Mouse (Mus musculus) T-helper 2 cell (primary cell): ENCODE measurements around the gene Atp6v1e1.
"Not testable (repeated sequence)": the region's sequence is repeated elsewhere in the genome, so short reads cannot be mapped to it uniquely, and the experiment has no call there.

ENCODE experiments used
- in situ Hi-C: fragments of 300-600 bp; cut with MboI, MseI; formaldehyde crosslinking; loops from one replicate; pipeline ENCODE4 v1.15.1; 2025; ENCODE audit warnings: high pct_unique_total_duplicates

The Atp6v1e1 gene

GRCm38 (mm10) chr6:120822307-120822928 lies at the start of gene Atp6v1e1:
Atp6v1e1 (minus strand) TSS chr6:120822793.
- in situ Hi-C loops: no loop called here

- in situ Hi-C loops: no loop called here
These were observed 48.7 kb upstream of the Atp6v1e1 start for GRCm38 (mm10) chr6:120871286-120871685.

DNA sequence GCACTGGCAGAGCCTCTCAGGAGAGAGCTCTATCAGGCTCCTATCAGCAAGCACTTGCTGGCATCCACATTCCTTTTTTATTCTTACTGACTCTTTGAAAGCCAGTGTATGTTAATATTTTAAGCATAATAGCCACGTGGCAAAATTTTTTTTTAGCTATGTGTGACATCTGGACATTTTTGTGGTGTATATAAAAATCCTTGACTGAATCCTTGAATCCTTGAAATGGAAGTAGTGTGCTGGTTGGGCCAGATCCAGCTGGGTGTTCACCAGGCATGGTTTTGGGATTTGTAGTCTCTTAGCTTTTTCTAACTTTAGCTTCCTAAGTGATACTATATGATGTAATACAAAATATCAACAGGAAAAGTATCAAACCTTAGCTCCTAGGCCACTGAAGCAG lies 46.2 kb upstream of the Atp6v1e1 start:
- in situ Hi-C loops: no loop called here

- in situ Hi-C loops: no loop called here
These were observed 43.6 kb upstream of the Atp6v1e1 start for GRCm38 (mm10) chr6:120866051-120866814.

- in situ Hi-C loops: no loop called here
These were observed 37.5 kb upstream of the Atp6v1e1 start for GRCm38 (mm10) chr6:120860079-120860478.

GRCm38 (mm10) chr6:120858217-120858711 lies 35.7 kb upstream of the Atp6v1e1 start:
- in situ Hi-C loops: no loop called here

GRCm38 (mm10) chr6:120854413-120854812 lies 31.8 kb upstream of the Atp6v1e1 start:
- in situ Hi-C loops: no loop called here

- in situ Hi-C loops: not testable (repeated sequence)
These were observed 28.1 kb upstream of the Atp6v1e1 start for GRCm38 (mm10) chr6:120850720-120851119.

DNA sequence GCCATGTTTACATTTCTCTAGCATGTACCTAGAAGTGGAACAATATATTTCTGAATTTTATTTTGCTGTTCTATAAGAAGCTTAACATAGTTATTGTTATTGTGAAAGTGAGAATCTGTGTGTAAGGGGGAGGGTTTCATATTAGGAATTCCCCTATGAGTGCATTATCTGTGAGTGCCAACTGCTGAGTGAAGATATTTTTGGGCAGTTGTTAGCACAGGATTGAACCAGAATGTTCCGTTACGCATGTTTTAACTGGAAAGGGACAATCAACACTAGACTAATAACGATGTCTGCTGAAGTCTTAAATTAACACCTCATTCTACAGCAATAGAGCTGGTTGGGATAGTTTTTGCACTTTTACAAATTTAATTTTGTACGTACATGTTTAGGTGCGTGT lies 19.2 kb upstream of the Atp6v1e1 start:
- in situ Hi-C loops: no loop called here

- in situ Hi-C loops: no loop called here
These were observed 17.7 kb upstream of the Atp6v1e1 start for GRCm38 (mm10) chr6:120840258-120840657.

DNA sequence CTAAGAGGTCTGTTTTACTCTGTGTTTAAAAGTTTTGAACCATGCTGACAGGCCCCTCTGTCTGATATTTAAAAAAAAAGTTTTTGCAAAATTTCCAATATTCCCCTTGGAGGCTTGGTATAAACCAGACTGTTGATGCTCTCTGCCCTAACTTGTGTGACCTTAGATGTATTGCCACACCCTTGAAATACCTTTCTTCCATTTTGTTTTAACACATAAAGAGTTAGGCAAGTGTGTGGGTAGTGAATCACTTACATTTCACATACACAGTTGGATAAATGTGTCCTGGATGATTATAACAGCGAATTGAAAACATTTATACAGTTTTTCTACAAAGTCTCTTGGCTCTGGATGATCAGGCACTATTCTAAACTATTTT lies 14.5 kb upstream of the Atp6v1e1 start:
- in situ Hi-C loops: loop anchor here (5.0 kb wide), 1 partner anchor 480 kb away; no protein-coding TSS in a partner anchor

DNA sequence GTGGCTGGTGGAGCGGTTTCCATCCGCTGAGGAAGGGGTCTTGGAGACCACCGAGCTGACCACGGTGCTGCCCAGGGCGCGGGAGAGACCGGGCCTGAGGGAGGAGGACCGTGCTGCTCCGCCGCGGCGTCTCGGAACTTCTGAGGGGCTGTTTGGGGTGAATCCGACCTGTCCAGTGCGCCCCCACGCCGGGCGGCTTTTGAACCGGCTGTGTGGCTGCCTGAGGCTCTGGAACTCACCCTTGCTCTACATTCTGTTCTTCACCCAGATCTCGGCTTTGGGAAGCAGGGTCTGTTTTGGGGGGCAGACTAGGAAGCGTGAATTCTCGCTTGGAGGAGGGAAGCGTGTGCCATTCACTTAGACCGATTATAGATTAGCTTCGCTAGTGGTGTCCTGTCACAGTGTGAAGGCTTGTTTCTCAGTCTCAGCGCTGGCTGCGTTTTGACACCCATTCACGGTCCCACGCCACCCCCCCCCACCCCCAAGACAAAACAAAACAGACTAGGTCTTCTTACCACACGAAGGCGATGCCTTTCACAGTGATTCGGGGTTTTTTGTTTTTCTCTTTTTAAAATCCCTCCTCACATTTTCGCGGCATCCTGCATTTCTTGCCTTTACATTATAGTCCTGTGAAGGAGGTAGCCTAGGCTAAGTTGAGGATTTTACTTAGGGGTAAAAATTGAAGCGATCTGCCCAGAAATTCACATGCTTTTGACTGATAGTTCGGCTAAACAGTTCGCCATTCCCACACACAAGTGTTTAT lies 14.0 kb upstream of the Atp6v1e1 start:
- in situ Hi-C loops: loop anchor here (5.0 kb wide), 1 partner anchor 479 kb away; no protein-coding TSS in a partner anchor

- in situ Hi-C loops: loop anchor here (5.0 kb wide), 1 partner anchor 478 kb away; no protein-coding TSS in a partner anchor
These were observed 13.1 kb upstream of the Atp6v1e1 start, which contains the start of gene Bcl2l13 for GRCm38 (mm10) chr6:120835474-120836374. Bcl2l13 (plus strand) TSS chr6:120836212.

DNA sequence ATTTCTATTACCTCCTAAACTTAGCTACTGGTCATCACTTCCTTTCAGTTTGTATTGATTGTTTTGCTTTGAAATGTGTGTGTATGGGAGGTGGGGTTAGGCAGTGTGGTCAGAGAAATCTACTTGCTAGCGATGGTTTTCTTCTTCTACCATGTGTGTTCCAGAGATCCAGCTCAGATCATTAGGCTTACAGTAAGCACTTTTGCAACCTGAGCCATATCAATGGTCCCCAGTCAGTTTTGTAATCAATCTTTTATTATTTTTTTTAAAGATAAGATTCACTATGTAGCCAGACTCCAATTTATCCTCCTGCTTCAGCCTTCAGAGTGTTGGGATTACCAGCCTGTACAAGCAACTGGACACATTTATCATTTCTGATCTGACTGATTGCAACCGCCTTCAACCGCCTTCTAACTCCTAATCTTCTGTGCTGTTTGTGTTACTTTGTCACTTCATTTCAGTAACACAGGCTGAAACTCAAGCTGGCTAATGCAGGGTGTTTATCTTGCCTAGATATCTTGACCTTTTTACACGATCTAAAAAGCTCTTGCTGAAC lies 12.3 kb upstream of the Atp6v1e1 start:
- in situ Hi-C loops: loop anchor here (5.0 kb wide), 1 partner anchor 478 kb away; no protein-coding TSS in a partner anchor

DNA sequence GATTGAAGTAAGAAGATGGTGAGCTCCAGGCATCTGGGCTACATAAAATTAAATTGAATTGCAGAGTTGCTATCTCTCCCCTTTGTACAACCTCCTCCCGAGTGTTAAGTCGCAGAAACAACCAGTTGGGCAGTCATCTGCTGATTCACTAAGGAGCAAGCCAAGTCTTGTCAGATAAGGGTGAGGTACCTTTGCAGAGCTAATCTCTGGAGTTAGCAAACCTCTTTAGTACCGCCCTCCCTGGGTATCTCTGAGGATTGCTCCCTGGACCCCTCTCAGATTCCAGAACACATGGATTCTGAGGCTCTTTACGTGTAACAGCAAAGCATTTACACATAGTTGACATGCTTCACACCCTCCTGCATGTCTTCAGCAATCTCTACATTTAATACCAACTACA lies 9.5 kb upstream of the Atp6v1e1 start:
- in situ Hi-C loops: no loop called here

DNA sequence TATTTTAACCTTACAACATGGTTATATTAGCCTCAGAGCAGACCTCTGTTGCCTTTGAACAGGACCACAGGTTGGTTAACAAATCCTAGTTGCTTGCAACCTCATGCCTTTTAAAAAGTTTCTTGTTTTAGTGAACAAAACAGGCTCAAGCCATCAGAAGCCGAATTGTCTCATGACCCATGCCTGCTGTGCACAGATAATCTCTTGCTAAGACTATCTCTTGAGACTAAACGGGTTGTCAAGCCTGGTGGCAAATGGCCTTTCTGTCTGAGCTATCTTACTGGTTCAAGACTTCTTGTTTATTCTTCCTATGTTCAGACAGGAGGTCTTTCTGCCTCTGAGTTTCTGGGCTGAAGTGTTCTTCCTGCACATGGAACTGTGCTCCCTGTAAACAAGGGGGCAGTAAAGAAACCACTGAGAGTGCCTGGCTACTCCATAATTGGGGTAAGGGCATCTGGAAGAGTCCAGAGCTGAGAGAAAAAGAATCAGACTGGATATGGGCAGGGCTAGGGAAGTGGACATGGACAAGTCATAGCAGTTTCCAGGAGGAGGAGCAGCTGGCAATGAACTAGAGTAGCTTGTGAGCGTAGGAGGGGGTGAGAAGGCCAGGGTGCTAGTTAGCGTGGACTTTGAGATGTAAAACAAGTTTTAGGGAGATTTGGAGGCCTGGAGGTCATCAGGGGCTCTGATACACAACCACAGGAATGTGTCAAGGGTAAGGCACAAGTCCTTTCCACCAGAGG lies 8.4 kb upstream of the Atp6v1e1 start:
- in situ Hi-C loops: no loop called here

- in situ Hi-C loops: no loop called here
These were observed 7.5 kb upstream of the Atp6v1e1 start for GRCm38 (mm10) chr6:120830056-120830455.

GRCm38 (mm10) chr6:120822937-120823614 lies 483 bp upstream of the Atp6v1e1 start:
- in situ Hi-C loops: no loop called here

GRCm38 (mm10) chr6:120821715-120822114 lies 878 bp downstream of the Atp6v1e1 start:
- in situ Hi-C loops: no loop called here
